Mouse (Mus musculus): ENCODE measurements around the gene Btrc.

The Btrc gene

GRCm38 (mm10) chr19:45530200-45530995 lies 166.9 kb downstream of the Btrc start:
- DNase-seq (ENCODE audit: low read depth, low spot score): no peak

GRCm38 (mm10) chr19:45531554-45531953 lies 168.0 kb downstream of the Btrc start:
- DNase-seq (ENCODE audit: low read depth, low spot score): no peak

- peak; percentile 46 for DNase-seq (ENCODE audit: low read depth, low spot score)
These were observed 170.1 kb downstream of the Btrc start for GRCm38 (mm10) chr19:45533617-45534016.

- DNase-seq (ENCODE audit: low read depth, low spot score): no peak
These were observed 171.7 kb downstream of the Btrc start for GRCm38 (mm10) chr19:45535214-45535735.

GRCm38 (mm10) chr19:45535929-45536328 lies 172.4 kb downstream of the Btrc start:
- no peak for DNase-seq (ENCODE audit: low read depth, low spot score)

- peak; percentile 76 for DNase-seq (ENCODE audit: low read depth, low spot score)
These were observed 174.0 kb downstream of the Btrc start for GRCm38 (mm10) chr19:45537505-45537904.

GRCm38 (mm10) chr19:45540657-45541408 lies 177.3 kb downstream of the Btrc start:
- DNase-seq (ENCODE audit: low read depth, low spot score): no peak

- no peak for DNase-seq (ENCODE audit: low read depth, low spot score)
These were observed 178.0 kb downstream of the Btrc start for GRCm38 (mm10) chr19:45541409-45542041.

GRCm38 (mm10) chr19:45542061-45542460 lies 178.5 kb downstream of the Btrc start:
- no peak for DNase-seq (ENCODE audit: low read depth, low spot score)

- peak; percentile 21 for DNase-seq (ENCODE audit: low read depth, low spot score)
These were observed 180.8 kb downstream of the Btrc start for GRCm38 (mm10) chr19:45544152-45544924.

- DNase-seq (ENCODE audit: low read depth, low spot score): peak; percentile 83
These were observed 181.4 kb downstream of the Btrc start for GRCm38 (mm10) chr19:45544925-45545321.

GRCm38 (mm10) chr19:45548196-45548595 lies 184.7 kb downstream of the Btrc start:
- peak; percentile 75 for DNase-seq (ENCODE audit: low read depth, low spot score)

- DNase-seq (ENCODE audit: low read depth, low spot score): no peak
These were observed 185.8 kb downstream of the Btrc start for GRCm38 (mm10) chr19:45549128-45549915.

GRCm38 (mm10) chr19:45549948-45550347 lies 186.4 kb downstream of the Btrc start:
- DNase-seq (ENCODE audit: low read depth, low spot score): no peak

- no peak for DNase-seq (ENCODE audit: low read depth, low spot score)
These were observed 188.7 kb downstream of the Btrc start for GRCm38 (mm10) chr19:45552187-45552586.

GRCm38 (mm10) chr19:45554136-45554535 lies 190.6 kb downstream of the Btrc start:
- no peak for DNase-seq (ENCODE audit: low read depth, low spot score)

GRCm38 (mm10) chr19:45560153-45560890 lies 196.8 kb downstream of the Btrc start, which contains the start of the genes Poll and Gm17018:
Gene Poll, minus strand, starts transcription at chr19:45560531.
Gene Gm17018, plus strand, starts transcription at chr19:45560615.
- peak; percentile 92 for DNase-seq (ENCODE audit: low read depth, low spot score)

- DNase-seq (ENCODE audit: low read depth, low spot score): no peak
These were observed 202.6 kb downstream of the Btrc start for GRCm38 (mm10) chr19:45565925-45566715.

- DNase-seq (ENCODE audit: low read depth, low spot score): no peak
These were observed 203.8 kb downstream of the Btrc start for GRCm38 (mm10) chr19:45567367-45567766.
